Mouse (Mus musculus): ENCODE data around the gene Zfp213. TPM values are rescaled to one million over a fixed set of nuclear protein-coding genes. Genes with fewer than 3 reads are reported as not detected.

Gene Zfp213
- polyA plus RNA-seq, 2 experiments = 3.7 to 4.1 TPM

DNA sequence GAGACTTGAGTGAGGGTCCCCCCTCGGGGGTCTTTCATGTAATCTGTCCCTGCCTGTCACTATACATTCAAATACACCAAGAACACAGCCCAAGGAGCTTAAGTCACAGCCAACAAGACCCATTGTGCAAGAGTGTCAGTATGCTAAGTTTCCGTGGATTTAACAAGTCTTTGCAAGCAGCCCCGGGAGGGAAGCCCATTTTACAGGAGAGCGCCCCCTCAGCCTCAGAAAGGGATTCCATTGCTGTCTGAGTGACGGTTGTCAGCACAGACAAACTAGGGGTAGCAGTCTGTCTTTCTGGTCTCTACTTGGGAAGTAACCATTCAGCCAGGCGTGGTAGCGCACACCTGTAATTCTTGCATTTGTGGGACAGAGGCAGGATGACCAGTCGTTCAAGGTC lies 10.1 kb upstream of the Zfp213 start:
- Histone ChIP-seq H3K27me3 (ENCODE audit: control insufficient read depth, insufficient read depth, low read length) (no peaks in the 10 kb centered on the region), H3K4me3 (ENCODE audit: insufficient read depth in 1 of 2, low read depth in 2 of 2, low read length in 2 of 2) (no peak overlapping the region), H3K9me3 (ENCODE audit: control insufficient read depth, low read length) (no peaks in the 10 kb centered on the region), H3K9ac (replicated peaks) (no peak overlapping the region), H3K4me1 (replicated peaks; ENCODE audit: control insufficient read depth in 2 of 2, insufficient read depth in 2 of 2, low read length in 1 of 2) (no peaks in the 10 kb centered on the region), H3K36me3 (replicated peaks; ENCODE audit: control insufficient read depth, insufficient read depth, low read depth) (no peaks in the 10 kb centered on the region), H3K27ac (no peak overlapping the region), H3K4me2 (ENCODE audit: low read depth) (no peak overlapping the region)
- DNase-seq (ENCODE audit: low read depth in 3 of 3, low spot score in 3 of 3) (no peak), ATAC-seq (ENCODE audit: insufficient read depth) (no peak)
- TF ChIP-seq EP300 (IDR thresholded peaks at IDR 0.05; ENCODE audit: low read depth) (no peak), CTCF (IDR thresholded peaks at IDR 0.05; ENCODE audit: low read depth) (no peak)
- WGBS (ENCODE audit: insufficient replicate concordance) = 72% methylated on average over 8 of the region's 8 CpGs

DNA sequence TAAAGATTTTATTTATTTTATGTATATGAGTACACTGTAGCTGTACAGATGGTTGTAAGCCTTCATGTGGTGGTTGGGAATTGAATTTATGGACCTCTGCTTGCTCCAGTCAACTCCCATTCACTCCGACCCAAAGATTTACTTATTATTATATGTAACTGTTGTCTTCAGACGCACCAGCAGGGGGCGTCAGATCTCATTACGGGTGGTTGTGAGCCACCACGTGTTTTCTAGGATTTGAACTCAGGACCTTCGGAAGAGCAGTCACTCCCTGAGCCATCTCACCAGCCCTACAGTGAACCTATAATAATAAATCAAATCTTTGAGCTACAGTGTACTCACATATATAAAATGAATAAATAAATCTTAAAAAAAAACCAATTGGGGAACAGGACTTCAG lies 8.0 kb upstream of the Zfp213 start:
- no peak for TF ChIP-seq EP300 (IDR thresholded peaks at IDR 0.05; ENCODE audit: low read depth)
- TF ChIP-seq CTCF (IDR thresholded peaks at IDR 0.05; ENCODE audit: low read depth) = peak; percentile 53
- no peak overlapping the region for H3K4me2 ChIP-seq (ENCODE audit: low read depth)
- no peak for ATAC-seq (ENCODE audit: insufficient read depth)
- no peak overlapping the region for H3K27ac ChIP-seq
- DNase-seq (ENCODE audit: low read depth in 3 of 3, low spot score in 3 of 3) = no peak
- 64% methylated on average over 6 of the region's 6 CpGs for WGBS (ENCODE audit: insufficient replicate concordance)
- no peak overlapping the region for H3K9ac ChIP-seq (replicated peaks)
- no peaks in the 10 kb centered on the region for H3K36me3 ChIP-seq (replicated peaks; ENCODE audit: control insufficient read depth, insufficient read depth, low read depth)
- no peak overlapping the region for H3K4me3 ChIP-seq (ENCODE audit: insufficient read depth in 1 of 2, low read depth in 2 of 2, low read length in 2 of 2)
- H3K4me1 ChIP-seq (replicated peaks; ENCODE audit: control insufficient read depth in 2 of 2, insufficient read depth in 2 of 2, low read length in 1 of 2) = no peaks in the 10 kb centered on the region
- H3K9me3 ChIP-seq (ENCODE audit: control insufficient read depth, low read length) = no peaks in the 10 kb centered on the region
- no peaks in the 10 kb centered on the region for H3K27me3 ChIP-seq (ENCODE audit: control insufficient read depth, insufficient read depth, low read length)

DNA sequence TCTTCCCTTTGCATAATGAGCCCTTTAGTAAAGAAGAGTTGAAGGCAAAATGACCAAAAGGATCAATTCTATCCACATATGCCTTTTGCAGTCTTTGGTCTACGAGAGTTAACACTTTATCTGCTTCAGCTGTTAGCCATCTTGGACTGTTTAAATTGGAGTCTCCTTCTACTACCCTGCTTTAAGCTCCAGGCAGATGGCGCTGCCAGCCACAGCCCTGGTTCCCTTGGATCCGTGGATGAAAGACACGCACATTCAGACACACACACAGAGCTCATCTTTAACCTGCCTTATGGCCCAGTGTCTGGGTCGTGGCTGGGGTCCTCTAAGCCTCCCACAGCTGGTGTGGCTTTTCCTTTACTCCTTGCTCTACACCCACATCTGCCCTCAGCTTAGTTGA lies 7.0 kb upstream of the Zfp213 start:
- WGBS (ENCODE audit: insufficient replicate concordance) = 19% methylated on average over 5 of the region's 5 CpGs
- Histone ChIP-seq H3K4me1 (replicated peaks; ENCODE audit: control insufficient read depth in 2 of 2, insufficient read depth in 2 of 2, low read length in 1 of 2) (no peaks in the 10 kb centered on the region), H3K27me3 (ENCODE audit: control insufficient read depth, insufficient read depth, low read length) (no peaks in the 10 kb centered on the region), H3K4me3 (ENCODE audit: insufficient read depth in 1 of 2, low read depth in 2 of 2, low read length in 2 of 2) (no peak overlapping the region), H3K36me3 (replicated peaks; ENCODE audit: control insufficient read depth, insufficient read depth, low read depth) (no peaks in the 10 kb centered on the region), H3K4me2 (ENCODE audit: low read depth) (no peak overlapping the region), H3K27ac (no peak overlapping the region), H3K9me3 (ENCODE audit: control insufficient read depth, low read length) (no peaks in the 10 kb centered on the region), H3K9ac (replicated peaks) (no peak overlapping the region)
- DNase-seq (ENCODE audit: low read depth in 3 of 3, low spot score in 3 of 3) (no peak), ATAC-seq (ENCODE audit: insufficient read depth) (no peak)
- TF ChIP-seq CTCF (IDR thresholded peaks at IDR 0.05; ENCODE audit: low read depth) = peak; percentile 29; the same call in 1 of the 2 replicates
- TF ChIP-seq EP300 (IDR thresholded peaks at IDR 0.05; ENCODE audit: low read depth) = no peak

DNA sequence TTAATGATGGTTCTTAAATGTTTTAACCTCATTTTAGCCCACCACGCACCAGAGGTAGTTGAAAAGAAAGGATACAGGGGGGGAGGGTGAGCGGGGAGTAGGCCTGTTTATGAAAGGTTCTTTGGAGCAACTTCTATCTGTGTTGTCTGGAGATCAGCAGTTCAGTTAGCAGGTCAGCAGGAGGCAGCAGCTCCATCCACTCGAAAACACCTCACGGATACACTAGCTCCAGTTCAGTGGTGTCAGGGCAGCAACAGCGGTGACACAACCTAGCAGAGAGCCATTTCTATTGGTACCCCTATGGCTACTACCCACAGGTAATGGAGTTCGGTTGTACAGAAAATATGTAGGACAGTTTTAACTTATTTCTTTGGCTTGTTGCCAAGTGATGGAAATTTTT lies 6.0 kb upstream of the Zfp213 start:
- DNase-seq (ENCODE audit: low read depth in 3 of 3, low spot score in 3 of 3) (no peak), ATAC-seq (ENCODE audit: insufficient read depth) (no peak; the same call in 1 of the 2 replicates)
- 39% methylated on average over 6 of the region's 6 CpGs for WGBS (ENCODE audit: insufficient replicate concordance)
- Histone ChIP-seq H3K9ac (replicated peaks) (no peak overlapping the region), H3K4me1 (replicated peaks; ENCODE audit: control insufficient read depth in 2 of 2, insufficient read depth in 2 of 2, low read length in 1 of 2) (peaks cover 3 to 7% of the 10 kb centered on the region in 2 experiments; a peak in 3 of 4 replicates), H3K27me3 (ENCODE audit: control insufficient read depth, insufficient read depth, low read length) (no peaks in the 10 kb centered on the region), H3K27ac (no peak overlapping the region), H3K4me3 (ENCODE audit: insufficient read depth in 1 of 2, low read depth in 2 of 2, low read length in 2 of 2) (no peak overlapping the region), H3K9me3 (ENCODE audit: control insufficient read depth, low read length) (no peaks in the 10 kb centered on the region), H3K4me2 (ENCODE audit: low read depth) (no peak overlapping the region), H3K36me3 (replicated peaks; ENCODE audit: control insufficient read depth, insufficient read depth, low read depth) (no peaks in the 10 kb centered on the region)
- no peak for TF ChIP-seq EP300 (IDR thresholded peaks at IDR 0.05; ENCODE audit: low read depth)
- TF ChIP-seq CTCF (IDR thresholded peaks at IDR 0.05; ENCODE audit: low read depth) = peak; percentile 62

DNA sequence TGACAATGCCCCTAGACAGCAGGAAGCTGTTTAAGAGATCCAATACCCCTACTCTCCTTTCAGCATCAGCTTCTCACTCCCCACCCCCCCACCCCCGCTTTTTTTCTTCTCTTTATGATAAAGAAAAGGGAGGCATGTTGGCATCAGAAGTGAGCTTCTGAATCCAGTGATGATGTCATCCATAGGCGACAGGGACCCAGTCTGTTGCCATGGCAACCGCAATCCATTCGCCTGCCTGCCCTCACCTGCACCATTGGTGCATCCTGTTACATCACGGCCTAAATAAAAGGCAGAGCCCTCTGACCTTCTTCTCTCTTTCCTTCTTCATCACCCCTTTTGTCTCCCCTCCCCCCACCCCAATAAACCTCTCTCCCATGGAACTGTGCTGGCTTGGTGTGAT lies 4.3 kb upstream of the Zfp213 start:
- no peaks in the 10 kb centered on the region for H3K36me3 ChIP-seq (replicated peaks; ENCODE audit: control insufficient read depth, insufficient read depth, low read depth)
- H3K27me3 ChIP-seq (ENCODE audit: control insufficient read depth, insufficient read depth, low read length) = no peaks in the 10 kb centered on the region
- no peak overlapping the region for H3K4me2 ChIP-seq (ENCODE audit: low read depth)
- no peaks in the 10 kb centered on the region for H3K9me3 ChIP-seq (ENCODE audit: control insufficient read depth, low read length)
- H3K4me1 ChIP-seq (replicated peaks; ENCODE audit: control insufficient read depth in 2 of 2, insufficient read depth in 2 of 2, low read length in 1 of 2) = peaks cover 6 to 12% of the 10 kb centered on the region in 2 experiments; a peak in 3 of 4 replicates
- TF ChIP-seq EP300 (IDR thresholded peaks at IDR 0.05; ENCODE audit: low read depth) (no peak), CTCF (IDR thresholded peaks at IDR 0.05; ENCODE audit: low read depth) (no peak)
- no peak for DNase-seq (ENCODE audit: low read depth in 3 of 3, low spot score in 3 of 3)
- no peak overlapping the region for H3K9ac ChIP-seq (replicated peaks)
- H3K4me3 ChIP-seq (ENCODE audit: insufficient read depth in 1 of 2, low read depth in 2 of 2, low read length in 2 of 2) = no peak overlapping the region
- no peak overlapping the region for H3K27ac ChIP-seq
- ATAC-seq (ENCODE audit: insufficient read depth) = no peak
- WGBS (ENCODE audit: insufficient replicate concordance) = 35% methylated on average over 5 of the region's 5 CpGs
